Comparison of ENCODE assay signal across 30 mouse cellular contexts in genomic region chr5:3691283-3691682, GRCm38 (mm10). TPM values are rescaled to one million over a fixed set of nuclear protein-coding genes. Genes with fewer than 3 reads are reported as not detected.
DNase-seq lines count a peak whose midpoint lies in the region; ATAC-seq and TF ChIP-seq lines count a peak whose summit lies in the region.
"Had no signal": no experiment of that assay in that cellular context is flagged by ENCODE, and none has a peak within 500 bp of the region (broad histone marks: within the 10 kb centered on the region; RNA-seq: fewer than 3 reads in every experiment).

No protein-coding gene starts in this region.

- no peak overlapping the region for H3K9ac ChIP-seq in limb, embryonic 11.5 days (ENCODE audit: low read length)
- H3K9ac ChIP-seq in liver, embryonic 12.5 days: no peak overlapping the region
- H3K9ac ChIP-seq in liver, postnatal 0 days (replicated peaks): no peak overlapping the region
- H3K9ac ChIP-seq: embryonic facial prominence, embryonic 13.5 days; embryonic facial prominence, embryonic 15.5 days; forebrain, embryonic 12.5 days had no signal

- H3K36me3 ChIP-seq in limb, embryonic 11.5 days (ENCODE audit: control insufficient read depth, insufficient read depth, low read length): peaks cover 4% of the 10 kb centered on the region; the same call in 1 of the 2 replicates
- peaks cover 64% of the 10 kb centered on the region for H3K36me3 ChIP-seq in limb, embryonic 10.5 days
- H3K36me3 ChIP-seq in liver, embryonic 12.5 days: peaks cover 66% of the 10 kb centered on the region
- H3K36me3 ChIP-seq in liver, postnatal 0 days (replicated peaks; ENCODE audit: insufficient read depth, low read length): peaks cover 36% of the 10 kb centered on the region

- no peak for TF ChIP-seq EP300 in liver, postnatal 0 days (IDR thresholded peaks at IDR 0.05; ENCODE audit: low read depth)

- H3K4me2 ChIP-seq in limb, embryonic 11.5 days (ENCODE audit: low read depth, severe bottlenecking): no peak overlapping the region
- no peak overlapping the region for H3K4me2 ChIP-seq in liver, embryonic 12.5 days
- H3K4me2 ChIP-seq in liver, postnatal 0 days (ENCODE audit: low read depth, low read length): no peak overlapping the region
- H3K4me2 ChIP-seq: embryonic facial prominence, embryonic 13.5 days; embryonic facial prominence, embryonic 15.5 days; forebrain, embryonic 12.5 days had no signal

- DNase-seq in limb, embryonic 11.5 days (ENCODE audit: low spot score): peak; percentile 15
- DNase-seq in limb, embryonic 10.5 days (ENCODE audit: low spot score): no peak
- DNase-seq in liver: no peak
- no peak for DNase-seq in liver, postnatal 0 days
- no peak for DNase-seq in thymus, adult 18-20 months
- DNase-seq: adrenal gland, postnatal 10 days; B cell, adult 2 months; cerebellum, adult 11 months; cerebellum, adult 18-20 months; cerebellum, adult 8-10 months; cerebellum, adult 9-11 months; cerebellum, postnatal 14 days; cerebellum, postnatal 36 days; embryo, embryonic 11 days had no signal

- H3K9me3 ChIP-seq in limb, embryonic 11.5 days (ENCODE audit: control insufficient read depth, low read length): no peaks in the 10 kb centered on the region
- no peaks in the 10 kb centered on the region for H3K9me3 ChIP-seq in limb, embryonic 10.5 days (replicated peaks)
- H3K9me3 ChIP-seq in liver, embryonic 12.5 days (replicated peaks): no peaks in the 10 kb centered on the region
- H3K9me3 ChIP-seq in liver, postnatal 0 days (ENCODE audit: low read length): no peaks in the 10 kb centered on the region
- H3K9me3 ChIP-seq: embryonic facial prominence, embryonic 13.5 days; embryonic facial prominence, embryonic 15.5 days; forebrain, embryonic 10.5 days; forebrain, embryonic 12.5 days had no signal

- no peaks in the 10 kb centered on the region for H3K4me1 ChIP-seq in limb, embryonic 11.5 days (ENCODE audit: control insufficient read depth, insufficient read depth, low read length)
- no peaks in the 10 kb centered on the region for H3K4me1 ChIP-seq in limb, embryonic 10.5 days
- H3K4me1 ChIP-seq in liver, embryonic 12.5 days: no peaks in the 10 kb centered on the region
- H3K4me1 ChIP-seq in liver, postnatal 0 days (ENCODE audit: insufficient read depth): no peaks in the 10 kb centered on the region
- H3K4me1 ChIP-seq: embryonic facial prominence, embryonic 13.5 days; embryonic facial prominence, embryonic 15.5 days; forebrain, embryonic 10.5 days; forebrain, embryonic 12.5 days had no signal

- no peaks in the 10 kb centered on the region for H3K27me3 ChIP-seq in limb, embryonic 11.5 days (ENCODE audit: control insufficient read depth, insufficient read depth, low read length)
- no peaks in the 10 kb centered on the region for H3K27me3 ChIP-seq in limb, embryonic 10.5 days (ENCODE audit: low read depth, poor library complexity, severe bottlenecking)
- no peaks in the 10 kb centered on the region for H3K27me3 ChIP-seq in liver, embryonic 12.5 days (replicated peaks)
- no peaks in the 10 kb centered on the region for H3K27me3 ChIP-seq in liver, postnatal 0 days (ENCODE audit: insufficient read depth, low read length)
- H3K27me3 ChIP-seq: embryonic facial prominence, embryonic 13.5 days; embryonic facial prominence, embryonic 15.5 days; forebrain, embryonic 12.5 days had no signal

- ATAC-seq in limb, embryonic 11.5 days (ENCODE audit: insufficient number of reproducible peaks, low FRiP score, low TSS enrichment, low read depth): no peak
- ATAC-seq in liver, embryonic 12.5 days: 0 out of 2 replicates have a peak, but pooled peaks have one; percentile 38
- peak; percentile 66 for ATAC-seq in liver, postnatal 0 days
- ATAC-seq in megakaryocyte, adult 5-6 weeks (ENCODE audit: poor library complexity, severe bottlenecking): no peak
- ATAC-seq: forebrain, embryonic 14.5 days had no signal

- TF ChIP-seq CTCF in liver, postnatal 0 days (IDR thresholded peaks at IDR 0.05; ENCODE audit: low read depth): no peak

- WGBS in limb, embryonic 11.5 days: 95% methylated on average over 3 of the region's 3 CpGs
- WGBS in limb, embryonic 10.5 days: 98% methylated on average over 3 of the region's 3 CpGs
- WGBS in liver, embryonic 12.5 days (ENCODE audit: insufficient replicate concordance): 82% methylated on average over 3 of the region's 3 CpGs
- 70% methylated on average over 3 of the region's 3 CpGs for WGBS in liver, postnatal 0 days (ENCODE audit: insufficient replicate concordance)

- no peak overlapping the region for H3K27ac ChIP-seq in limb, embryonic 11.5 days (replicated peaks; ENCODE audit: low read depth, low read length)
- no peak overlapping the region for H3K27ac ChIP-seq in limb, embryonic 10.5 days
- H3K27ac ChIP-seq in liver, embryonic 12.5 days: no peak overlapping the region
- H3K27ac ChIP-seq in liver, postnatal 0 days (ENCODE audit: low read depth): no peak overlapping the region
- H3K27ac ChIP-seq: embryonic facial prominence, embryonic 13.5 days; embryonic facial prominence, embryonic 15.5 days; forebrain, embryonic 10.5 days; forebrain, embryonic 12.5 days had no signal

- H3K4me3 ChIP-seq in limb, embryonic 11.5 days (ENCODE audit: low read depth, low read length): no peak overlapping the region
- no peak overlapping the region for H3K4me3 ChIP-seq in limb, embryonic 10.5 days
- H3K4me3 ChIP-seq in liver, embryonic 12.5 days: no peak overlapping the region
- no peak overlapping the region for H3K4me3 ChIP-seq in liver, postnatal 0 days (ENCODE audit: low read depth, low read length)
- H3K4me3 ChIP-seq: embryonic facial prominence, embryonic 13.5 days; embryonic facial prominence, embryonic 15.5 days; erythroblast, embryonic 14.5 days; forebrain, embryonic 10.5 days; forebrain, embryonic 12.5 days had no signal

RNA-seq across cellular contexts. Expression of gene Gatad1, which starts 34.3 kb away (rescaled TPM):
- polyA plus RNA-seq in limb, embryonic 11.5 days (2014; fragmentation: Nextera tagmentation; extraction: Ambion mirVana): 70.7 and 71.3 TPM in 2 replicates
- polyA plus RNA-seq in limb, embryonic 10.5 days (2016; fragmentation: Nextera tagmentation; extraction: Ambion mirVana): 66.9 and 68.7 TPM in 2 replicates
- 43.2 TPM in 2 replicates for polyA plus RNA-seq in liver, embryonic 12.5 days (2016; fragmentation: Nextera tagmentation; extraction: Ambion mirVana)
- polyA plus RNA-seq in liver, postnatal 0 days (2015; fragmentation: Nextera tagmentation; extraction: Ambion mirVana): 25.7 and 26.9 TPM in 2 replicates
- 116 and 122 TPM in 2 replicates for total RNA-seq in megakaryocyte, adult 5-6 weeks (2015)
- 160 and 173 TPM in 2 replicates for total RNA-seq in megakaryocyte, adult 5-6 weeks (2017)

RNA-seq across cellular contexts. Expression of gene Tmbim7, which starts 40.3 kb away (rescaled TPM):
- not detected in 2 replicates for polyA plus RNA-seq in limb, embryonic 11.5 days (2014; fragmentation: Nextera tagmentation; extraction: Ambion mirVana)
- not detected in 2 replicates for polyA plus RNA-seq in limb, embryonic 10.5 days (2016; fragmentation: Nextera tagmentation; extraction: Ambion mirVana)
- polyA plus RNA-seq in liver, embryonic 12.5 days (2016; fragmentation: Nextera tagmentation; extraction: Ambion mirVana): not detected in 2 replicates
- polyA plus RNA-seq in liver, postnatal 0 days (2015; fragmentation: Nextera tagmentation; extraction: Ambion mirVana): not detected in 2 replicates
- total RNA-seq in megakaryocyte, adult 5-6 weeks (2015): 0.59 TPM in 1 of 2 replicates, not detected in the other
- total RNA-seq in megakaryocyte, adult 5-6 weeks (2017): not detected in 2 replicates
- total RNA-seq: adrenal gland, adult 2 months; adrenal gland, postnatal 10 days; adrenal gland, postnatal 25 days; adrenal gland, postnatal 4 days; common myeloid progenitor, adult 5-6 weeks; ES-E14; MEL had no signal
- polyA plus RNA-seq: adrenal gland, adult 2 months; brain, embryonic 14.5 days; embryonic facial prominence, embryonic 11.5 days; embryonic facial prominence, embryonic 13.5 days; embryonic facial prominence, embryonic 15.5 days; erythroblast, embryonic 14.5 days; forebrain, embryonic 10.5 days; forebrain, embryonic 12.5 days; forebrain, embryonic 14.5 days had no signal

Comparison
In these comparisons a context has a peak if more than half of its experiments do, and no peak if none do; other contexts are left out.
1. ATAC-seq: peak in liver, embryonic 12.5 days (single experiment) and liver, postnatal 0 days (single experiment); none in limb, embryonic 11.5 days (single experiment) and megakaryocyte, adult 5-6 weeks (single experiment).